ENCODE assay signal across 17 mouse cellular contexts in the genomic region with DNA sequence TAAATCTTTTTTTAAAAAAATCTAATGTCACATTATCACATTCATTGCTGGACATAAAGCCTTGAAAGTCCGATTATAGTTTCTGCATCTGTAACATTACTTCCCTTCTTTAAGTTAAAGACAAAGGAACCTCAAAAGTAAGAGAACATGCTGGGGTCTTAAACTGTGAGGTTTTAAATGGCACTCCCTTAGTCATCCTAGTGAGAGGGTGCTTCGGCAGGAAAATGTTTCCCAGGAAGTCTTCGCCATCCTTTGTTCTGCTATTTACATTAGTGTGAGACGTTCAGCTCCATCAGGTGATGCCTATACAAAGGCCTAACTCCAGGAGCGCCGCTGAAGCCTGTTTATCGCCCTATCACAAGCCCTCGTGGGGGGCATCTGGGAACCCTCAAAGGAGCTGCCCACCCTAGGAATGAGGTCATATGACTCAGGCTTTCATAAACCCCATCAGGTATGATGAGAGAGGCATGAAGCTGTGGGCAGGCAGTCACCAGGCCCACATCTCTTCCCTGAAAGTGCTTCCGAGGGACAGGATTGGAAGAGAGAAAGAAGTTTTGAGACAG. TPM values are rescaled to one million over a fixed set of nuclear protein-coding genes. Genes with fewer than 3 reads are reported as not detected.
DNase-seq lines count a peak whose midpoint lies in the region; ATAC-seq and TF ChIP-seq lines count a peak whose summit lies in the region.
"Had no signal": no experiment of that assay in that cellular context is flagged by ENCODE, and none has a peak within 500 bp of the region (broad histone marks: within the 10 kb centered on the region; RNA-seq: fewer than 3 reads in every experiment).

No protein-coding gene starts in this region.

- no peak for DNase-seq in gastrocnemius, adult 2 months
- DNase-seq in gastrocnemius, adult 8-10 months (ENCODE audit: low spot score in 2 of 2) = no peak
- no peak for DNase-seq in embryonic facial prominence, embryonic 14.5 days (ENCODE audit: low spot score)
- DNase-seq in kidney, postnatal 25 days = no peak
- DNase-seq: adrenal gland, adult 8-10 months; cerebellum, postnatal 14 days; gastrocnemius, postnatal 25 days; layer of hippocampus, postnatal 36 days; lung, embryonic 14.5 days; thymus, postnatal 36 days had no signal

- peak overlapping the region; percentile 92; the same call in 1 of the 2 replicates for H3K27ac ChIP-seq in gastrocnemius, adult 2 months
- no peak overlapping the region for H3K27ac ChIP-seq in neural tube, embryonic 12.5 days
- no peak overlapping the region for H3K27ac ChIP-seq in neural tube, embryonic 15.5 days (replicated peaks)
- H3K27ac ChIP-seq in embryonic facial prominence, embryonic 14.5 days (replicated peaks; ENCODE audit: low read depth, low read length) = no peak overlapping the region
- H3K27ac ChIP-seq in limb, embryonic 13.5 days = no peak overlapping the region
- H3K27ac ChIP-seq in intestine, embryonic 16.5 days (ENCODE audit: low read length) = no peak overlapping the region
- H3K27ac ChIP-seq: stomach, embryonic 15.5 days had no signal

- H3K4me3 ChIP-seq in gastrocnemius, adult 2 months = peak overlapping the region; percentile 13
- no peak overlapping the region for H3K4me3 ChIP-seq in neural tube, embryonic 12.5 days
- H3K4me3 ChIP-seq in neural tube, embryonic 15.5 days (replicated peaks) = no peak overlapping the region
- no peak overlapping the region for H3K4me3 ChIP-seq in embryonic facial prominence, embryonic 14.5 days (ENCODE audit: low read depth, low read length)
- no peak overlapping the region for H3K4me3 ChIP-seq in limb, embryonic 13.5 days
- no peak overlapping the region for H3K4me3 ChIP-seq in intestine, embryonic 16.5 days (ENCODE audit: low read length)
- H3K4me3 ChIP-seq: megakaryocyte, embryonic 14.5 days had no signal

- H3K9me3 ChIP-seq in neural tube, embryonic 12.5 days = no peaks in the 10 kb centered on the region
- no peaks in the 10 kb centered on the region for H3K9me3 ChIP-seq in neural tube, embryonic 15.5 days (replicated peaks)
- no peaks in the 10 kb centered on the region for H3K9me3 ChIP-seq in embryonic facial prominence, embryonic 14.5 days (ENCODE audit: control insufficient read depth, low read length)
- no peaks in the 10 kb centered on the region for H3K9me3 ChIP-seq in limb, embryonic 13.5 days
- no peaks in the 10 kb centered on the region for H3K9me3 ChIP-seq in intestine, embryonic 16.5 days (ENCODE audit: control insufficient read depth, low read length)
- H3K9me3 ChIP-seq: kidney, embryonic 15.5 days; megakaryocyte, embryonic 14.5 days; stomach, embryonic 15.5 days had no signal

- intact Hi-C loops in gastrocnemius, adult 2 months (cut with DNase I) = no loop called here

- H3K36me3 ChIP-seq in neural tube, embryonic 12.5 days = no peaks in the 10 kb centered on the region
- H3K36me3 ChIP-seq in neural tube, embryonic 15.5 days = no peaks in the 10 kb centered on the region
- no peaks in the 10 kb centered on the region for H3K36me3 ChIP-seq in embryonic facial prominence, embryonic 14.5 days (ENCODE audit: control insufficient read depth, insufficient read depth, low read length)
- no peaks in the 10 kb centered on the region for H3K36me3 ChIP-seq in limb, embryonic 13.5 days
- H3K36me3 ChIP-seq in intestine, embryonic 16.5 days (ENCODE audit: control insufficient read depth, insufficient read depth, low read length) = no peaks in the 10 kb centered on the region
- H3K36me3 ChIP-seq: kidney, embryonic 15.5 days; stomach, embryonic 15.5 days had no signal

- TF ChIP-seq CTCF in gastrocnemius, adult 2 months (IDR thresholded peaks at IDR 0.05) = no peak

- H3K27me3 ChIP-seq in neural tube, embryonic 12.5 days (replicated peaks) = no peaks in the 10 kb centered on the region
- H3K27me3 ChIP-seq in neural tube, embryonic 15.5 days (replicated peaks) = peaks cover 15% of the 10 kb centered on the region
- H3K27me3 ChIP-seq in embryonic facial prominence, embryonic 14.5 days (replicated peaks; ENCODE audit: control insufficient read depth, insufficient read depth, low read length) = no peaks in the 10 kb centered on the region
- no peaks in the 10 kb centered on the region for H3K27me3 ChIP-seq in limb, embryonic 13.5 days
- no peaks in the 10 kb centered on the region for H3K27me3 ChIP-seq in intestine, embryonic 16.5 days (replicated peaks; ENCODE audit: control insufficient read depth, insufficient read depth, low read length)
- H3K27me3 ChIP-seq: kidney, embryonic 15.5 days; stomach, embryonic 15.5 days had no signal

- H3K4me2 ChIP-seq in neural tube, embryonic 12.5 days (replicated peaks) = peak overlapping the region; percentile 80; the same call in 1 of the 2 replicates
- H3K4me2 ChIP-seq in neural tube, embryonic 15.5 days = no peak overlapping the region
- peak overlapping the region; percentile 76; the same call in 1 of the 2 replicates for H3K4me2 ChIP-seq in embryonic facial prominence, embryonic 14.5 days (ENCODE audit: low read depth, low read length)
- peak overlapping the region; percentile 73; the same call in 1 of the 2 replicates for H3K4me2 ChIP-seq in limb, embryonic 13.5 days (replicated peaks)
- H3K4me2 ChIP-seq in intestine, embryonic 16.5 days (ENCODE audit: low read depth, low read length) = no peak overlapping the region

- no peak overlapping the region for H3K9ac ChIP-seq in neural tube, embryonic 12.5 days
- H3K9ac ChIP-seq in neural tube, embryonic 15.5 days (replicated peaks) = no peak overlapping the region
- 0 out of 2 replicates have a peak overlapping the region, but pooled peaks have one; percentile 5 for H3K9ac ChIP-seq in embryonic facial prominence, embryonic 14.5 days (ENCODE audit: low read depth, low read length)
- no peak overlapping the region for H3K9ac ChIP-seq in limb, embryonic 13.5 days
- no peak overlapping the region for H3K9ac ChIP-seq in intestine, embryonic 16.5 days (ENCODE audit: low read depth, low read length)
- H3K9ac ChIP-seq: lung, embryonic 14.5 days; stomach, embryonic 15.5 days had no signal

- peaks cover 6% of the 10 kb centered on the region for H3K4me1 ChIP-seq in neural tube, embryonic 12.5 days
- H3K4me1 ChIP-seq in neural tube, embryonic 15.5 days = peaks cover 29% of the 10 kb centered on the region
- H3K4me1 ChIP-seq in embryonic facial prominence, embryonic 14.5 days (ENCODE audit: control insufficient read depth, insufficient read depth, low read length) = peaks cover 17% of the 10 kb centered on the region
- peaks cover 17% of the 10 kb centered on the region for H3K4me1 ChIP-seq in limb, embryonic 13.5 days
- H3K4me1 ChIP-seq in intestine, embryonic 16.5 days (ENCODE audit: control insufficient read depth, insufficient read depth, low read length) = no peaks in the 10 kb centered on the region
- H3K4me1 ChIP-seq: stomach, embryonic 15.5 days had no signal

- WGBS in neural tube, embryonic 12.5 days = 11% methylated on average over 9 of the region's 9 CpGs
- 14% methylated on average over 9 of the region's 9 CpGs for WGBS in neural tube, embryonic 15.5 days
- WGBS in embryonic facial prominence, embryonic 14.5 days = 40% methylated on average over 9 of the region's 9 CpGs
- 29% methylated on average over 9 of the region's 9 CpGs for WGBS in limb, embryonic 13.5 days
- WGBS in intestine, embryonic 16.5 days = 55% methylated on average over 9 of the region's 9 CpGs

- no peak for ATAC-seq in neural tube, embryonic 12.5 days (ENCODE audit: low FRiP score, low read depth)
- ATAC-seq in neural tube, embryonic 15.5 days (ENCODE audit: low FRiP score) = no peak
- ATAC-seq in embryonic facial prominence, embryonic 14.5 days (ENCODE audit: low read depth) = no peak
- ATAC-seq in limb, embryonic 13.5 days (ENCODE audit: low FRiP score, low read depth) = no peak
- ATAC-seq in intestine, embryonic 16.5 days = no peak

RNA-seq across cellular contexts. Expression of a gene that starts 1.1 kb away (rescaled TPM):
- 1 to 10 TPM; 7.4 to 9.0 TPM for total RNA-seq in gastrocnemius, adult 2 months (2021)
- 1 to 10 TPM; 4.6 to 9.8 (median 7.2) TPM for total RNA-seq in gastrocnemius, adult 8-10 months (2022)
- polyA plus RNA-seq in neural tube, embryonic 12.5 days (2016; fragmentation: Nextera tagmentation; extraction: Ambion mirVana) = 128 and 132 TPM in 2 replicates
- polyA plus RNA-seq in neural tube, embryonic 15.5 days (2015; fragmentation: Nextera tagmentation; extraction: Ambion mirVana) = 75.2 and 80.3 TPM in 2 replicates
- 289 and 351 TPM in 2 replicates for polyA plus RNA-seq in embryonic facial prominence, embryonic 14.5 days (2014; fragmentation: Nextera tagmentation; extraction: Ambion mirVana)
- 226 and 241 TPM in 2 replicates for polyA plus RNA-seq in limb, embryonic 13.5 days (2015; fragmentation: Nextera tagmentation; extraction: Ambion mirVana)
- 32.3 and 32.6 TPM in 2 replicates for polyA plus RNA-seq in intestine, embryonic 16.5 days (2015; fragmentation: Nextera tagmentation; extraction: Ambion mirVana)

Comparison
In these comparisons a context has a peak if more than half of its experiments do, and no peak if none do; other contexts are left out.
1. H3K4me2 ChIP-seq: peak in neural tube, embryonic 12.5 days (single experiment), embryonic facial prominence, embryonic 14.5 days (single experiment) and limb, embryonic 13.5 days (single experiment); none in neural tube, embryonic 15.5 days (single experiment) and intestine, embryonic 16.5 days (single experiment).